Mouse (Mus musculus) stomach, embryonic 15.5 days (tissue): ENCODE measurements at regions not wholly inside any gene's neighbourhood (a gene's known extent, or its start where the extent isn't known, plus 50 kb on each side); places are given as distances from the start of the nearest gene placed in this dataset.
"Not testable (repeated sequence)": the region's sequence is repeated elsewhere in the genome, so short reads cannot be mapped to it uniquely, and the experiment has no call there.

Source experiments
- ATAC-seq: fragments of 200-750 bp; cut with Nextera tagmentation; 2 replicates; pipeline ENCODE4 v1.8.0; 2017; ENCODE audit warnings: low read depth, moderate number of reproducible peaks, moderate TSS enrichment; ENCODE audit not compliant: insufficient read depth, low FRiP score
- H3K27ac ChIP-seq: fragments of 300-500 bp; sonication (generic); 2 replicates; pipeline ENCODE4 v1.5.1; 2015; ENCODE audit warnings: mild to moderate bottlenecking, inconsistent platforms
- H3K27me3 ChIP-seq: fragments of 300-500 bp; sonication (generic); replicated peaks from 2 replicates; pipeline ENCODE4 v1.6.1; 2015; ENCODE audit warnings: inconsistent platforms
- H3K36me3 ChIP-seq: fragments of 300-500 bp; sonication (generic); 2 replicates; pipeline ENCODE4 v1.6.1; 2015; ENCODE audit warnings: inconsistent platforms
- H3K4me1 ChIP-seq: fragments of 300-500 bp; sonication (generic); 2 replicates; pipeline ENCODE4 v1.6.1; 2015; ENCODE audit warnings: inconsistent platforms
- H3K4me2 ChIP-seq: fragments of 300-500 bp; sonication (generic); 2 replicates; pipeline ENCODE4 v1.6.1; 2015; ENCODE audit warnings: mild to moderate bottlenecking, inconsistent platforms
- H3K4me3 ChIP-seq: fragments of 300-500 bp; sonication (generic); replicated peaks from 2 replicates; pipeline ENCODE4 v1.5.1; 2015; ENCODE audit warnings: inconsistent platforms
- H3K9ac ChIP-seq: fragments of 300-500 bp; sonication (generic); 2 replicates; pipeline ENCODE4 v1.6.1; 2015; ENCODE audit warnings: inconsistent platforms
- H3K9me3 ChIP-seq: fragments of 300-500 bp; sonication (generic); 2 replicates; pipeline ENCODE4 v1.6.1; 2016; ENCODE audit warnings: inconsistent platforms
- WGBS: fragments of 180-500 bp; shearing (Covaris S2); methylation state at CpG from one replicate; pipeline ENCODE4 v1.1.7; 2015; 5-methylcytosine and 5-hydroxymethylcytosine counted together

- H3K4me1 ChIP-seq = no peaks in the 10 kb centered on the region
- 83% methylated on average over 7 of the region's 7 CpGs for WGBS
- H3K27ac ChIP-seq = peak overlapping the region; percentile 28
- H3K9me3 ChIP-seq = no peaks in the 10 kb centered on the region
- no peaks in the 10 kb centered on the region for H3K36me3 ChIP-seq
- no peak overlapping the region for H3K4me3 ChIP-seq
- H3K9ac ChIP-seq = no peak overlapping the region
- ATAC-seq = no peak
- H3K4me2 ChIP-seq = no peak overlapping the region
- H3K27me3 ChIP-seq = no peaks in the 10 kb centered on the region
Measured at GRCm38 (mm10) chr4:105844675-105845466, 55.2 kb downstream of the Gm12728 start.

- 0 out of 2 replicates have a peak overlapping the region, but pooled peaks have one; percentile 44 for H3K27ac ChIP-seq
- not testable (repeated sequence) for H3K4me3 ChIP-seq, H3K9me3 ChIP-seq, H3K27me3 ChIP-seq, H3K9ac ChIP-seq, H3K4me2 ChIP-seq, ATAC-seq, H3K36me3 ChIP-seq, H3K4me1 ChIP-seq
- WGBS = 88% methylated on average over 3 of the region's 3 CpGs
Measured at GRCm38 (mm10) chr4:105845998-105846989, 56.6 kb downstream of the Gm12728 start.

- Histone ChIP-seq H3K4me3 (no peak overlapping the region), H3K27me3 (no peaks in the 10 kb centered on the region), H3K36me3 (no peaks in the 10 kb centered on the region), H3K4me1 (no peaks in the 10 kb centered on the region), H3K4me2 (no peak overlapping the region), H3K9me3 (no peaks in the 10 kb centered on the region), H3K27ac (no peak overlapping the region), H3K9ac (no peak overlapping the region)
- ATAC-seq = no peak
- WGBS = 82% methylated on average over 6 of the region's 6 CpGs
Measured at GRCm38 (mm10) chr4:105853086-105853485, 63.4 kb downstream of the Gm12728 start.

- H3K4me3 ChIP-seq = no peak overlapping the region
- no peak overlapping the region for H3K4me2 ChIP-seq
- H3K36me3 ChIP-seq = no peaks in the 10 kb centered on the region
- H3K27ac ChIP-seq = no peak overlapping the region
- H3K27me3 ChIP-seq = no peaks in the 10 kb centered on the region
- no peaks in the 10 kb centered on the region for H3K4me1 ChIP-seq
- no peak for ATAC-seq
- no peaks in the 10 kb centered on the region for H3K9me3 ChIP-seq
- no peak overlapping the region for H3K9ac ChIP-seq
- WGBS = 61% methylated on average over 15 of the region's 15 CpGs
Measured at GRCm38 (mm10) chr4:105859052-105859864, 69.6 kb downstream of the Gm12728 start.

GRCm38 (mm10) chr4:105860930-105861653 is 71.4 kb downstream of the Gm12728 start:
- H3K4me2 ChIP-seq = no peak overlapping the region
- H3K36me3 ChIP-seq = no peaks in the 10 kb centered on the region
- 55% methylated on average over 11 of the region's 11 CpGs for WGBS
- H3K4me3 ChIP-seq = no peak overlapping the region
- H3K9ac ChIP-seq = no peak overlapping the region
- H3K27ac ChIP-seq = no peak overlapping the region
- H3K27me3 ChIP-seq = no peaks in the 10 kb centered on the region
- ATAC-seq = no peak
- no peaks in the 10 kb centered on the region for H3K9me3 ChIP-seq
- no peaks in the 10 kb centered on the region for H3K4me1 ChIP-seq

- H3K36me3 ChIP-seq = no peaks in the 10 kb centered on the region
- no peak overlapping the region for H3K4me3 ChIP-seq
- no peak for ATAC-seq
- H3K27me3 ChIP-seq = no peaks in the 10 kb centered on the region
- no peak overlapping the region for H3K9ac ChIP-seq
- no peak overlapping the region for H3K27ac ChIP-seq
- no peaks in the 10 kb centered on the region for H3K9me3 ChIP-seq
- H3K4me1 ChIP-seq = no peaks in the 10 kb centered on the region
- H3K4me2 ChIP-seq = no peak overlapping the region
Measured at GRCm38 (mm10) chr4:105861654-105862037, 72.0 kb downstream of the Gm12728 start.

- H3K4me3 ChIP-seq = no peak overlapping the region
- H3K4me2 ChIP-seq = no peak overlapping the region
- H3K36me3 ChIP-seq = no peaks in the 10 kb centered on the region
- H3K27me3 ChIP-seq = no peaks in the 10 kb centered on the region
- no peak overlapping the region for H3K27ac ChIP-seq
- no peak overlapping the region for H3K9ac ChIP-seq
- WGBS = 53% methylated on average over 3 of the region's 3 CpGs
- H3K4me1 ChIP-seq = no peaks in the 10 kb centered on the region
- no peaks in the 10 kb centered on the region for H3K9me3 ChIP-seq
- ATAC-seq = no peak
Measured at GRCm38 (mm10) chr4:105870512-105870911, 80.8 kb downstream of the Gm12728 start.

GRCm38 (mm10) chr4:105877246-105877645 is 87.6 kb downstream of the Gm12728 start:
- no peak overlapping the region for H3K27ac ChIP-seq
- no peaks in the 10 kb centered on the region for H3K4me1 ChIP-seq
- no peaks in the 10 kb centered on the region for H3K36me3 ChIP-seq
- no peak overlapping the region for H3K4me3 ChIP-seq
- H3K4me2 ChIP-seq = no peak overlapping the region
- WGBS = 72% methylated on average over 5 of the region's 5 CpGs
- no peak overlapping the region for H3K9ac ChIP-seq
- H3K27me3 ChIP-seq = no peaks in the 10 kb centered on the region
- no peak for ATAC-seq
- no peaks in the 10 kb centered on the region for H3K9me3 ChIP-seq

- Histone ChIP-seq H3K36me3 (no peaks in the 10 kb centered on the region), H3K4me2 (no peak overlapping the region), H3K27ac (no peak overlapping the region), H3K9me3 (no peaks in the 10 kb centered on the region), H3K27me3 (no peaks in the 10 kb centered on the region), H3K9ac (no peak overlapping the region), H3K4me3 (no peak overlapping the region), H3K4me1 (no peaks in the 10 kb centered on the region)
- 52% methylated on average over 3 of the region's 3 CpGs for WGBS
- no peak for ATAC-seq
Measured at GRCm38 (mm10) chr4:105879891-105880290, 90.2 kb downstream of the Gm12728 start.

GRCm38 (mm10) chr4:105884791-105885190 is 95.1 kb downstream of the Gm12728 start:
- no peaks in the 10 kb centered on the region for H3K4me1 ChIP-seq
- 38% methylated on average over 3 of the region's 3 CpGs for WGBS
- no peaks in the 10 kb centered on the region for H3K9me3 ChIP-seq

GRCm38 (mm10) chr4:105891438-105891837 is 101.8 kb downstream of the Gm12728 start:
- 73% methylated on average over 4 of the region's 4 CpGs for WGBS
- no peak overlapping the region for H3K4me3 ChIP-seq
- H3K9ac ChIP-seq = no peak overlapping the region
- ATAC-seq = no peak
- no peaks in the 10 kb centered on the region for H3K9me3 ChIP-seq
- no peak overlapping the region for H3K4me2 ChIP-seq
- H3K36me3 ChIP-seq = no peaks in the 10 kb centered on the region
- H3K27me3 ChIP-seq = no peaks in the 10 kb centered on the region
- no peak overlapping the region for H3K27ac ChIP-seq
- no peaks in the 10 kb centered on the region for H3K4me1 ChIP-seq

More at GRCm38 (mm10) chr4:105884791-105885190, 95.1 kb downstream of the Gm12728 start:
- Histone ChIP-seq H3K4me3 (no peak overlapping the region), H3K4me2 (no peak overlapping the region), H3K9ac (no peak overlapping the region), H3K27me3 (no peaks in the 10 kb centered on the region), H3K36me3 (no peaks in the 10 kb centered on the region), H3K27ac (no peak overlapping the region)
- no peak for ATAC-seq
